Mouse (Mus musculus): ENCODE data around the gene Kank2. TPM values are rescaled to one million over a fixed set of nuclear protein-coding genes. Genes with fewer than 3 reads are reported as not detected.
"Not testable (repeated sequence)": the region's sequence is repeated elsewhere in the genome, so short reads cannot be mapped to it uniquely, and the experiment has no call there.

Gene Kank2
- polyA plus RNA-seq, 1 experiment from 2014 or later = 3.9 TPM

- no peak overlapping the region for H3K27ac ChIP-seq (ENCODE audit: low read depth, low read length)
- no peaks in the 10 kb centered on the region for H3K9me3 ChIP-seq (ENCODE audit: control insufficient read depth, low read length)
- no peaks in the 10 kb centered on the region for H3K4me1 ChIP-seq (ENCODE audit: control insufficient read depth, insufficient read depth, low read depth, low read length)
- no peak for ATAC-seq
- no peaks in the 10 kb centered on the region for H3K36me3 ChIP-seq (ENCODE audit: control insufficient read depth, insufficient read depth, low read length)
- no peak overlapping the region for H3K4me3 ChIP-seq (ENCODE audit: low read length)
- no peaks in the 10 kb centered on the region for H3K27me3 ChIP-seq (replicated peaks; ENCODE audit: control insufficient read depth, insufficient read depth, low read length)
- 93% methylated on average over 7 of the region's 7 CpGs for WGBS
- H3K4me2 ChIP-seq (ENCODE audit: low read length) = no peak overlapping the region
- H3K9ac ChIP-seq (ENCODE audit: low read depth, low read length) = no peak overlapping the region
Observed at GRCm38 (mm10) chr9:21784517-21785307, 13.8 kb downstream of the Kank2 start.

GRCm38 (mm10) chr9:21781657-21782468 is 16.7 kb downstream of the Kank2 start:
- H3K4me2 ChIP-seq (ENCODE audit: low read length) = no peak overlapping the region
- 78% methylated on average over 15 of the region's 15 CpGs for WGBS
- H3K27ac ChIP-seq (ENCODE audit: low read depth, low read length) = no peak overlapping the region
- H3K36me3 ChIP-seq (ENCODE audit: control insufficient read depth, insufficient read depth, low read length) = 0 out of 2 replicates have a peak, but pooled peaks cover 2% of the 10 kb centered on the region
- H3K27me3 ChIP-seq (replicated peaks; ENCODE audit: control insufficient read depth, insufficient read depth, low read length) = no peaks in the 10 kb centered on the region
- no peak overlapping the region for H3K9ac ChIP-seq (ENCODE audit: low read depth, low read length)
- no peaks in the 10 kb centered on the region for H3K4me1 ChIP-seq (ENCODE audit: control insufficient read depth, insufficient read depth, low read depth, low read length)
- no peak overlapping the region for H3K4me3 ChIP-seq (ENCODE audit: low read length)
- no peaks in the 10 kb centered on the region for H3K9me3 ChIP-seq (ENCODE audit: control insufficient read depth, low read length)
- ATAC-seq = no peak

DNA sequence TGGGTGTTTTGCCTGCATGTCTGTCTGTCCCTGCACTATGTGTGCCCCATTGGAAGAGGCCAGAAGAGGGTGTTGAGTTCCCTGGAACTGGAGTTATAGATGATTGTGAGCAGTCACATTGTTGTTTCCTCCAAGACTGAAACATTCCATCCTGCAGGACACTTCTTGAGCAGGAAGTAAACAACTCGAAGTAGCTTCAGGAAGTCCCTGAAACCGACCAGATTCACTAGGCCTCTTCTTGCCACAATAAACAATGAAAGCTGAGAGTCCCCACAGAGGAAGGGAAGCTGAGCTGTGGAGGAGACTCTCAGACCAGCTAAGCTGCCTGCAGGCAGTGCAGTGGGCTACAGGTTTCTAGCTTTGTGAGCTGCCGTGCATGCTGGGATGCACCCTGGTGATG is 20.8 kb downstream of the Kank2 start:
- H3K4me3 ChIP-seq (ENCODE audit: low read length) = no peak overlapping the region
- ATAC-seq = no peak
- 0 out of 2 replicates have a peak, but pooled peaks cover 2% of the 10 kb centered on the region for H3K36me3 ChIP-seq (ENCODE audit: control insufficient read depth, insufficient read depth, low read length)
- no peaks in the 10 kb centered on the region for H3K9me3 ChIP-seq (ENCODE audit: control insufficient read depth, low read length)
- H3K4me1 ChIP-seq (ENCODE audit: control insufficient read depth, insufficient read depth, low read depth, low read length) = no peaks in the 10 kb centered on the region
- 94% methylated on average over 3 of the region's 3 CpGs for WGBS
- no peak overlapping the region for H3K4me2 ChIP-seq (ENCODE audit: low read length)
- no peaks in the 10 kb centered on the region for H3K27me3 ChIP-seq (replicated peaks; ENCODE audit: control insufficient read depth, insufficient read depth, low read length)
- H3K27ac ChIP-seq (ENCODE audit: low read depth, low read length) = no peak overlapping the region
- H3K9ac ChIP-seq (ENCODE audit: low read depth, low read length) = no peak overlapping the region

DNA sequence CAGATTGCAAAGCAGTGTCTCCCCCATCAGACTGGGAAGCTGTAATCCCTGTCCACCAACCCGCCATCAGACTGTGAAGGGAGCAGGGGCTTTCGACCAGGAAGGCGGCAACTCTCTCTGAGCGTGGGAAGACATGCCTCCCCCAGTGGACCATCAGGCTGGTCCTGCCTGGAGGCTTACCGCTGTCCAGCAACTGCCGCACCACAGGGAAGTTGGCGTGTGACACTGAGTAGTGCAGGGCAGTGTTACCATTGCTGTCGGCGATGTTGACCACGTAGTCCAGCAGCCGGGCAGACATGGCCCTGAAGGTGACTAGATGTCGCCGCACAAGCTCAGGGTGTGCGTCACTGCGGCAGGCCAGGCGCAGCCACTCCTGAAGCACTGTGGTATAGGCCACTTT is 24.2 kb downstream of the Kank2 start:
- no peaks in the 10 kb centered on the region for H3K9me3 ChIP-seq (ENCODE audit: control insufficient read depth, low read length)
- ATAC-seq = no peak
- H3K36me3 ChIP-seq (ENCODE audit: control insufficient read depth, insufficient read depth, low read length) = 0 out of 2 replicates have a peak, but pooled peaks cover 2% of the 10 kb centered on the region
- H3K27me3 ChIP-seq (replicated peaks; ENCODE audit: control insufficient read depth, insufficient read depth, low read length) = no peaks in the 10 kb centered on the region
- no peak overlapping the region for H3K27ac ChIP-seq (ENCODE audit: low read depth, low read length)
- WGBS = 90% methylated on average over 16 of the region's 16 CpGs
- no peak overlapping the region for H3K9ac ChIP-seq (ENCODE audit: low read depth, low read length)
- H3K4me3 ChIP-seq (ENCODE audit: low read length) = no peak overlapping the region
- no peak overlapping the region for H3K4me2 ChIP-seq (ENCODE audit: low read length)
- no peaks in the 10 kb centered on the region for H3K4me1 ChIP-seq (ENCODE audit: control insufficient read depth, insufficient read depth, low read depth, low read length)

DNA sequence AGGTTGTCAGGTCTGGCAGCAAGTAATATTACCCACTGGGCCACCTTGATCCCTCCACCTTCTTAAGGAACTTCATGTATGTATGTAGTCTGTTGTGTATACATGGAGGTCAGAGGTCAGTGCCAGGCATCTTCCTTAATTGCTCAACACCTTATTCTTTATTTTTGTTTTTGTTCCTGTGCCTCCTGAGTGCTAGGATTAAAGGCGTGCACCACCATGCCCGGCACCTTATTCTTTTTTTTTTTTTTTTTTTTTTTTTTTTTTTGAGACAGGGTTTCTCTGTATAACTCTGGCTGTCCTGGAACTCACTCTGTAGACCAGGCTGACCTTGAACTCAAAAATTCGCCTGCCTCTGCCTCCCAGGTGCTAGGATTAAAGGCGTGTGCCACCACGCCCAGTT is 25.1 kb downstream of the Kank2 start:
- not testable (repeated sequence) for H3K9me3 ChIP-seq (ENCODE audit: control insufficient read depth, low read length); H3K4me1 ChIP-seq (ENCODE audit: control insufficient read depth, insufficient read depth, low read depth, low read length); H3K36me3 ChIP-seq (ENCODE audit: control insufficient read depth, insufficient read depth, low read length); H3K4me2 ChIP-seq (ENCODE audit: low read length); H3K4me3 ChIP-seq (ENCODE audit: low read length); H3K27ac ChIP-seq (ENCODE audit: low read depth, low read length); H3K9ac ChIP-seq (ENCODE audit: low read depth, low read length); ATAC-seq; H3K27me3 ChIP-seq (replicated peaks; ENCODE audit: control insufficient read depth, insufficient read depth, low read length)
- 78% methylated on average over 5 of the region's 5 CpGs for WGBS

DNA sequence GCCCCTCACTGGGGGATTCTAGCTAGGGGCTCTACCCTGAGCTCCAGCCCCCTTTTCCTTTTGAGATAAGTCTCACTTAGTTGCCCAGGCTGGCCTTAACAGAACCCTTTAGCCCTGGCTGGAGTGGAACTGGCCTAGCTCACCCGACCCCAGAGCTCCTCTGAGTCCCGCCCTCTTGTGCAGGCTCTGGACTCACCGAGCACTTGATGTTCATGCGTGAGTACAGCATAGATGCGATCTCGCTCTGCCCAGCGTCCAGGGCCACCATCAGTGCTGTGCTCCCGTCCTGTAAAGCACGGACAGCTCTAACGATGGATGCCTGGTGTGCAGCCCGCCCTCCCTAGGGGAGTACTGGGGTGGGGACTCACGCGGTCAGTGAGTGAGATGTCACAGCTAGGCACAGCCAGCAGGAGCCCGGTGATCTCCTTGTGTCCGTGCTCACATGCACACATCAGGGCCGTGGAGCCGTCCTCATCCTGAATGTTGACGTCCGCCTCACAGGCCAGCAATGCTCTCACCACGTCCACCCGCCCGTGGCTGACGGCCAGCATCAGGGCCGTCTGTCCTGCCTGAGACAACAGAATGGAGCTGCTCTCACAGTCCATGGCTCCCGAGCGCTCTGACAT is 28.9 kb downstream of the Kank2 start:
- Histone ChIP-seq H3K4me1 (ENCODE audit: control insufficient read depth, insufficient read depth, low read depth, low read length) (peaks cover 10% of the 10 kb centered on the region; the same call in 1 of the 2 replicates), H3K4me3 (ENCODE audit: low read length) (no peak overlapping the region), H3K36me3 (ENCODE audit: control insufficient read depth, insufficient read depth, low read length) (no peaks in the 10 kb centered on the region), H3K27me3 (replicated peaks; ENCODE audit: control insufficient read depth, insufficient read depth, low read length) (no peaks in the 10 kb centered on the region), H3K9me3 (ENCODE audit: control insufficient read depth, low read length) (no peaks in the 10 kb centered on the region), H3K9ac (ENCODE audit: low read depth, low read length) (no peak overlapping the region), H3K27ac (ENCODE audit: low read depth, low read length) (no peak overlapping the region), H3K4me2 (ENCODE audit: low read length) (no peak overlapping the region)
- 68% methylated on average over 26 of the region's 26 CpGs for WGBS
- 0 out of 2 replicates have a peak, but pooled peaks have one; percentile 31 for ATAC-seq

DNA sequence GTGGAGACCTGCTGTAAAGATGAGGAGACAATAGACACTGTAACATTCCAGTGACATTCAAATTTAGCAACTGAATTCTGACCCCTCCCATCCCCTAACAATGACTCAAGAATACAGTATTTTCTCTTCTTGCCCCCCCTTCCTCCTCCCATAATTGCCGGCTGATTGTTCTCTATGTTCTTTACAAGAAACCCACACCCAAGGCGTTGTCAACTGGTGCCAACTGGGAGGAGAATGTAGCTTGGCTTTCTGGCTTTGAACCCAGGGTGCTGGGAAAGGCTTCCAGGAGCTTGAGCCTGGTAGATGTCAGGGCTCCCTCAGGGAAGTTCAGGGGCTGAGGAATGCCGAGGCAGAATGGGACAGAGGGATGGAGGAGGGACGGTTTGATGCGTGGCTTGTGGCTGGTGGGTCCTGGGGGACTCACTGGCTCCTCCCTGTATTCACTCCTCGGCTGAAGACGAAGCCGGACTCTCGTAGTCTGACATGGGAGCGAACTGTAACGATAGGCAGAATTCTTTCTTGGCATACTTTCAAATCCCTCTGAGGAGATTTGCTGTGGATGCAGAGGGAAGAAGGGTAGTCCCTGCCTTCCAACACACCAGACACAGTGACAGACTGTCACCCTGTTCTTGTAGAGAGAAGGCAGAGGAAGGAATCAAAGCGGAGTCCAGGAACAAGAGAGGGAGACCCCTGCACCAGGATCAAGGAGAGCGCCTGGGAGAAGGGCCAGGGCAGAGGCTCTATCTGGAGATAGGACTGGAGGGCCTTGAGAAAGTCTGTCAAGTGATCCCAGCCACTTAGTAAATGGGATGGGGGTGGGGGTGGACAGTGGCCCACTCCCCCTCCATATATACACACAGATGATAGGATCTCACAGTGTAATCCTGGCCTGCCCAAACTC is 29.8 kb downstream of the Kank2 start:
- Histone ChIP-seq H3K9ac (ENCODE audit: low read depth, low read length) (no peak overlapping the region; the same call in 1 of the 2 replicates), H3K4me2 (ENCODE audit: low read length) (no peak overlapping the region), H3K9me3 (ENCODE audit: control insufficient read depth, low read length) (no peaks in the 10 kb centered on the region), H3K4me3 (ENCODE audit: low read length) (no peak overlapping the region), H3K27ac (ENCODE audit: low read depth, low read length) (peak overlapping the region; percentile 12; the same call in 1 of the 2 replicates), H3K27me3 (replicated peaks; ENCODE audit: control insufficient read depth, insufficient read depth, low read length) (no peaks in the 10 kb centered on the region), H3K4me1 (ENCODE audit: control insufficient read depth, insufficient read depth, low read depth, low read length) (peaks cover 10% of the 10 kb centered on the region; the same call in 1 of the 2 replicates), H3K36me3 (ENCODE audit: control insufficient read depth, insufficient read depth, low read length) (no peaks in the 10 kb centered on the region)
- ATAC-seq = peak; percentile 25; the same call in 1 of the 2 replicates
- 31% methylated on average over 13 of the region's 13 CpGs for WGBS

DNA sequence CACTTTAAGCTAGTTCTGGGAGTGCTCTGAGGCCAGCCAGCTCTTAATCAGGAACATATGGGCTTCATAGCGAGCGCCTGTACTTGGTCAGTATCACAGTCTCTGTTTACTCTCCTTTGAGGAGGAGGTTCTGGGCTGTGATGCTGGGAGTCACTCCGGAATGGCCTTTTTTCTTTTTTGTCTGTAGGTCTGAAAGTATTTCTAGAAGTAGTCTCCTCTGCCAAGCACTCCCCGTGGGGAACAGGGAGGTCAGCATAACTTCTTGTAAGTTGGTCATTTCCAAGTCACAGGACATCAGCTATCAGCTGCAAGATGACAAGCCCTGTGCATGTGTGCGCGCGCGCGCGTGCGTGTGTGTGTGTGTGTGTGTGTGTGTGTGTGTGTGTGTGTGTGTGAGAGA is 30.6 kb downstream of the Kank2 start:
- H3K36me3 ChIP-seq (ENCODE audit: control insufficient read depth, insufficient read depth, low read length) = no peaks in the 10 kb centered on the region
- peaks cover 10% of the 10 kb centered on the region; the same call in 1 of the 2 replicates for H3K4me1 ChIP-seq (ENCODE audit: control insufficient read depth, insufficient read depth, low read depth, low read length)
- H3K9ac ChIP-seq (ENCODE audit: low read depth, low read length) = no peak overlapping the region; the same call in 1 of the 2 replicates
- 67% methylated on average over 11 of the region's 11 CpGs for WGBS
- no peaks in the 10 kb centered on the region for H3K9me3 ChIP-seq (ENCODE audit: control insufficient read depth, low read length)
- H3K4me2 ChIP-seq (ENCODE audit: low read length) = no peak overlapping the region
- ATAC-seq = no peak
- no peak overlapping the region for H3K4me3 ChIP-seq (ENCODE audit: low read length)
- peak overlapping the region; percentile 1; the same call in 1 of the 2 replicates for H3K27ac ChIP-seq (ENCODE audit: low read depth, low read length)
- H3K27me3 ChIP-seq (replicated peaks; ENCODE audit: control insufficient read depth, insufficient read depth, low read length) = no peaks in the 10 kb centered on the region
